Mouse (Mus musculus) regulatory T cell (primary cell): ENCODE results near the gene Ep300.

Experiments
- in situ Hi-C: fragments of 300-600 bp; cut with MboI, MseI; formaldehyde crosslinking; loops from one replicate; pipeline ENCODE4 v1.15.1; 2025; ENCODE audit warnings: high pct_unique_total_duplicates

The Ep300 gene

DNA sequence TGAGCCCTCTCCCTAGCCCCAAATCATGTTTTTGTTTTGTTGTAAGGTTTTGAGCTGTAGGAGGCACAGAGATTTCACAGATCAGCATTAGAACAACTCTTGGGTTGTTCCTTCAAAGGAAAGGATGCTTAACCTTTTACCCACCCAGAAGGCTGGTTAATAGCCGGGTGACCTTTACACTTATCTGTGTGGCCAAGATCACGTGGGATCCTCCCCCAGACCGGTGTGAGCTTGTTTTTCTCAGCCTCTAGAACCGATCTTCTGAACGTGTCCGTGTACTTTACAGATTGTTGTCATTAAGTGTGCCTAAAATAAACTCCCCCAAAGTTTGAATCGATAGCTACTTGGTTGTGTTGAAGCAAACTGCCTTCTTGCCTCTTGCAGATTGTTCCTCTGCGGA lies 115.5 kb downstream of the Ep300 start:
- in situ Hi-C loops, result loop anchor here (5.0 kb wide), 1 partner anchor 63 kb away; no protein-coding TSS in a partner anchor

DNA sequence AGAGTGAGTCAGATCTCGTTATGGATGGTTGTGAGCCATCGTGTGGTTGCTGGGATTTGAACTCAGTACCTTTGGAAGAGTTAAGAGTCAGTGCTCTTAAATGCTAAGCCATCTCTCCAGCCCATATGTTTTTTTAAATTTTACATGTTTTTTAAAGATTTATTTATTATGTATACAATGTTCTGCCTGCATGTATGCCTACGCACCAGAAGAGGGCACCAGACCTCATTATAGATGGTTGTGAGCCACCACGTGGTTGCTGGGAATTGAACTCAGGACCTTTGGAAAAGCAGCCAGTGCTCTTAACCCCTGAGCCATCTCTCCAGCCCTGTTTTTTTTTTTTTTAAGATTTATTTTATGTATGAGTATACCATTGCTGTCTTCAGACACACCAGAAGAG lies 116.2 kb downstream of the Ep300 start:
- in situ Hi-C loops, result loop anchor here (5.0 kb wide), 1 partner anchor 64 kb away; no protein-coding TSS in a partner anchor
